Mouse (Mus musculus) megakaryocyte progenitor cell, adult 5-6 weeks (primary cell): ENCODE data around the gene Cntn1. TPM values are rescaled to one million over a fixed set of nuclear protein-coding genes. Genes with fewer than 3 reads are reported as not detected.

Source experiments
- ATAC-seq: replicated peaks from 2 replicates; pipeline ENCODE4 v1.8.0; 2016; ENCODE audit warnings: mild to moderate bottlenecking, moderate TSS enrichment, inconsistent platforms; ENCODE audit not compliant: poor library complexity
- total RNA-seq, 2 experiments: library from RNA; stranded (forward) in 1 of 2; stranded (reverse) in 1 of 2; fragments of 157-497, 149-512 nt in 1 of 2; fragments of 200-1000 nt in 1 of 2; gene quantifications; 2 replicates each; pipeline versions ENCODE4 v1.2.3 to v1.2.4; 2015 to 2017

Cntn1 gene
- total RNA-seq, 2 experiments from 2014 or later, result not detected

DNA sequence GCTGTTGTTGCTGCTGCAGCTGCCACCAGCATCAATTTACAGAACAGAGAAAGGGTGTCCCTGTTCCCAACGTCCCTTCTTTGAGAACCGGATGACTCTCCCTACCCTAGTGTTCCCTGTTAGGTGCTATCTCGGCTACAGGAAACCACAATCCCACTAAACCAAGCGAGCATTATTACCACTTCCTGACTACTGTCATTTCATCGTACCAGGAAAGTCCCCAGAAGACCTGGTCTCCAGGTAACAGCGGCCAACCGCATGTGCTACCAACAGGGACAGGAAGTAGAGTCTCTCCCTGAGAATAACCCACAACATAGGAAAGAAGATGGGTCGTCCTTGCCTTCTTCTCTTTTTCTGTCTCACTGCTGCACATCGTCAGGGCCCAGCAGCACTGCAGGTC, 83.3 kb downstream of the Cntn1 start:
- 0 out of 2 replicates have a peak, but pooled peaks have one; percentile 17 for ATAC-seq

DNA sequence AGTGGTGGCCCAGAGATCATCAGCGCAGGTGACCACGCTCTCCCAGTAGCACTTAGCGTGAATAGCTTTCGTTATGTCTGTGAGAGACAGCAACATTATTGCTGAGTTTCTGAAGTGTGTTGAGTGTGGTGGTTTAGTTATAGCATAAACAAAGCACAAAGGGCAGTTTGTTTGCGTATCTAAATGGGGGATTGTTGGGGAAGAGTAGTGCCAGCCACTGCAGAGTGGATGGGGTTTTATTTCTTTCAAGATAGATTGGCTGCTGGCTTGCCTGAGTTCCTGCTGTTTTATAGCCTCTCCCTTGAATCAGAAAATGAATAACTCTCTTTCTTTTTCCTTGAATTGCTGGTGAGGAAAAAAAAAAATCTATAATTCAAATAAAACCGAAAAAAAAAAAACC, 86.1 kb downstream of the Cntn1 start:
- ATAC-seq, result no peak

GRCm38 (mm10) chr15:92141972-92142371, 91.0 kb downstream of the Cntn1 start:
- no peak for ATAC-seq

GRCm38 (mm10) chr15:92154921-92155320, 104.0 kb downstream of the Cntn1 start:
- ATAC-seq, result no peak

- ATAC-seq, result no peak
These were observed 109.8 kb downstream of the Cntn1 start for GRCm38 (mm10) chr15:92160855-92161162.

- no peak for ATAC-seq
These were observed 110.4 kb downstream of the Cntn1 start for GRCm38 (mm10) chr15:92161163-92162025.

- no peak for ATAC-seq
These were observed 111.9 kb downstream of the Cntn1 start for GRCm38 (mm10) chr15:92162835-92163234.

- no peak for ATAC-seq
These were observed 113.2 kb downstream of the Cntn1 start for GRCm38 (mm10) chr15:92164127-92164526.

- ATAC-seq, result no peak
These were observed 115.3 kb downstream of the Cntn1 start for GRCm38 (mm10) chr15:92166266-92166665.

GRCm38 (mm10) chr15:92175739-92176138, 124.8 kb downstream of the Cntn1 start:
- ATAC-seq, result no peak

- ATAC-seq, result no peak
These were observed 126.4 kb downstream of the Cntn1 start for GRCm38 (mm10) chr15:92177413-92177812.

- no peak for ATAC-seq
These were observed 134.5 kb downstream of the Cntn1 start for GRCm38 (mm10) chr15:92185484-92185883.

GRCm38 (mm10) chr15:92190000-92190399, 139.0 kb downstream of the Cntn1 start:
- no peak for ATAC-seq

DNA sequence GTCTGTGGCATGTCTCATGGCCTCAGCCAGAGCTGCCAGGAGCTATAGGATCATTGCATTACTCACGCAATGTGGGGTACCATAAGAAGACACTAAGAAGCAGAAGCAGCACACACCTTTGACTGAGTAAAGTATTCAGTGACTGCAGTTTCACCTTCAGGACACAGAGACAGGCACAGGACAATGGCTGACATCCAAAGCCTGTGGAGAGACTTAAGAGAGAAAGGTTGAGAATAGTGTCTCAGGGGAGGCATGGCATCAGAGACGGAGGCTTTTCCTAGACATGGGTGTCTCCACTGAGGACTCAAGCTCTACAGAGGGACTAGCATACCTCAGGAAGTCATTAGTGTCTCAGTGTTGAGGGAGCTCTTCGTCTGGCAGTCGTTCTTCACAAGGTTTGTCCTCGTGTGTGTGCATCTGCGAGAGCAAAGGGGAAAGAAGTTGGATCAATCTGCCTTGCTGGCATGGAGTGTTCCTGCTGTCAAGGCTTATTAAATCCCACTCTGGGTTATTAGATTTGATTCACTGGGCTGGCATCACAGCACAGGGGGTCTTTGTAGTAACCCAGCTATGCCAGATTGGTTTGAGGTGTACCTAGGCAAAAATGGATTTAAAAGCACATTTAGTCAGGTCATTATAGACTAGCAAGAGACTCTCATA, 149.5 kb downstream of the Cntn1 start:
- ATAC-seq, result no peak

DNA sequence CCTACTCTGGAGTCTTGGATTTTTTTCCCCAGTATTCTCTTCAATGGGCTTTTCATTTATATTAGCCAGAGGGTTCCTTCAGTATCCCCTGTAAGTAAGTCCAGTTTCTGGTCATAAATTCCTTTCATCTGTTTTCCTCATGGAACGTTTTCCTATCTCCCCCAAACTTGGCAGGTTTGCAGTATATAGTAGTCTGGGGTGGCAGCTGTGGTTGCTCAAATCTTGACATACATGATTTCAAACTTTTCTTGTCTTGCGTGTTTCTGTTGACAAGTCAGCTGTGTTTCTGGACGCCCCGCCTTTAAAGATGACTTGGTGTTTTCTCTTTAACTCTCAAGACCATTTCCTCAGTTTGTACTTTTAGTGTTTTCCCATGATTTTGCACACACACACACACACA, 155.7 kb downstream of the Cntn1 start:
- ATAC-seq, result no peak

DNA sequence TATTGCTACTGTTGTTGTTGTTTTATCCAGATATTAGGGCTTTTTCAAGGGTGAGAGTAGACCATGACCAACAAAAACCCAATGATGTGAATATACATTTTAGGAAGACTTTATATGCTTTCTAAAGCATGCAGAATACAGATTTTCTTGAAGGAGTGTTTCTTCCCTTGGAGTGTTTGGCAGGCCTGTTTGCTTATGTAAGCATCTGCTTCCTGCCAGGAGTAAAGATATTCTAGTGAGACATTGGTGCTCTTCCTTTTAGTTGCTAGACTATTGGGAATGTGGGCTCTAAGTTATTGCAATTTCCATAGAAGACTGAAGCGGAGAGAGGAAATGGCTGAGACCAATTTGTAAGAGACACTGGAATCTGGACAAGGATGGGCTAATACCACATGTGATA, 158.8 kb downstream of the Cntn1 start:
- no peak for ATAC-seq

GRCm38 (mm10) chr15:92210486-92211235, 159.7 kb downstream of the Cntn1 start:
- ATAC-seq, result no peak

DNA sequence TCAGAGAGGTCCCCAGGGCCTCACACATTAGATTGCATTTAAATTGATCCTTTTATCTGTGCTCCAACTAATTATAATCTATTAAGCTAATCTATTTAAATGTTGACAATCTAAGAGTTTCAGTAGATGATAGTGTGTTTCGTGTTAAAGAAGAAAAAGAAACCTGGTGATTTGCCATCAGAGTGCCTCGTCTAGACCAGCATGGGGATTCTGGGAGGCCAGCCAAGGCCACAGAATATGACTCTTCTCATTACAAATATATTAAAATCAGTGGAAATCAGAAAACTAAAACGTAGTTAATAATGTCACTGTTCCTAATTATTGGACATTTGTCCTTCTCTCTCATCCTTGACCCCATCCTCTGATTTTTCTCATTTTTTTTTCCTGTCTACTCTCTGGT, 164.9 kb downstream of the Cntn1 start:
- ATAC-seq, result no peak

DNA sequence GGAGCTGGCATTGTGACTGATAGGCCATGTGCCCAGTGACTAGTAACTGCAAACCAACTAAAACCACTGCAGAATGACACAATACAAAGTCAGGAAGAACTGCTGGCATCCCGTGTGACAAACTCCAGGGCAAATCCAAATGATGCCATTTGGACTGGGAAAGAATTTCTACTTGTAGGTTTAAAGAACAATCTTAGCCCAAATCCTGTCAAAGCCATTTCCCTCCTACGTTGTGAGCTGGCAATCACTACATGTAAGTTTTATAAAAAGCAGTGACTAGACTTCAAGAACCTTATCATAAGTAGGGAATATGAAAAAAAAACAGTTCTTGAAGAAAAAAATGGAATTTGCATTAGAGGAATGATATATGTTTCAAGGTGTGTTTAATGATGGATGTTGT, 170.5 kb downstream of the Cntn1 start:
- ATAC-seq, result no peak

GRCm38 (mm10) chr15:92231386-92231785, 180.4 kb downstream of the Cntn1 start:
- ATAC-seq, result peak; percentile 64; the same call in 1 of the 2 replicates

GRCm38 (mm10) chr15:92235836-92236235, 184.9 kb downstream of the Cntn1 start:
- no peak for ATAC-seq
